ENCODE assay signal across 8 mouse cellular contexts in the genomic region with DNA sequence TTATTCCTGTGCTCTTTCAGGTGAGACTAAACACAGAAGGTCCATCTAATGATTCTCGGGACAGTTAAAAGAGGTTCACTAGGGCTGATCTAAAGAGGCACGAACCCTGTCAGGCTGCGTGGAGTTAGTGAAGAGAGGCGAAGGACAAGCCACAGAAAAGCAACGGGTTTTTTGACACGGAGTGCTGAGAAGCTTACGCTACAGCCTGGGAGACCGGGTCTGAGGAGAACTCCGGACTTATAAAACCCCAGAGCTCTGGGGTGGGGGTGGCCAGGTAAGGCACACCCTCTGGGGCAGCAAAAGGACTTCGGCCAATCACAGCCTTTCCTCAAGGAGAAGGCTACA. TPM values are rescaled to one million over a fixed set of nuclear protein-coding genes. Genes with fewer than 3 reads are reported as not detected.
DNase-seq lines count a peak whose midpoint lies in the region; ATAC-seq and TF ChIP-seq lines count a peak whose summit lies in the region.

No protein-coding gene starts in this region.

- peaks cover 30% of the 10 kb centered on the region for H3K79me2 ChIP-seq in macrophage (ENCODE audit: inconsistent target)

- DNase-seq in heart, postnatal 10 days = no peak
- DNase-seq in ES-E14 (ENCODE audit: low read depth, low spot score) = no peak
- no peak for DNase-seq in forebrain, postnatal 0 days
- no peak for DNase-seq in urinary bladder, postnatal 10 days (ENCODE audit: low spot score)
- no peak for DNase-seq in gastrocnemius, postnatal 36 days

- peak overlapping the region; percentile 50 to 57 for H3K4me3 ChIP-seq in heart, embryonic 14.5 days (ENCODE audit: control insufficient read depth in 1 of 2, insufficient read depth in 1 of 2, low read depth in 1 of 2, low read length in 2 of 2)
- peak overlapping the region; percentile 80 to 84 for H3K4me3 ChIP-seq in ES-E14 (ENCODE audit: insufficient read depth in 1 of 2, low read depth in 1 of 2, low read length in 2 of 2, poor library complexity in 1 of 2, severe bottlenecking in 1 of 2)
- peak overlapping the region; percentile 75 for H3K4me3 ChIP-seq in forebrain, postnatal 0 days (ENCODE audit: low read depth, low read length)
- peak overlapping the region; percentile 80 for H3K4me3 ChIP-seq in macrophage (ENCODE audit: inconsistent target)

- H3K4me1 ChIP-seq in heart, embryonic 14.5 days (ENCODE audit: control insufficient read depth in 2 of 2, insufficient read depth in 2 of 2, low read length in 2 of 2) = peaks cover 12 to 30% of the 10 kb centered on the region in 2 experiments
- peaks cover 0 to 9% of the 10 kb centered on the region in 2 experiments; a peak in 2 of 4 replicates for H3K4me1 ChIP-seq in ES-E14 (ENCODE audit: control insufficient read depth in 2 of 2, insufficient read depth in 2 of 2, low read length in 2 of 2, poor library complexity in 1 of 2)
- H3K4me1 ChIP-seq in forebrain, postnatal 0 days (ENCODE audit: insufficient read depth) = peaks cover 13% of the 10 kb centered on the region; the same call in 1 of the 2 replicates

- no peaks in the 10 kb centered on the region for H3K27me3 ChIP-seq in heart, embryonic 14.5 days (ENCODE audit: control insufficient read depth, insufficient read depth, low read length)
- no peaks in the 10 kb centered on the region for H3K27me3 ChIP-seq in forebrain, postnatal 0 days (ENCODE audit: insufficient read depth, low read length)

- H3K9ac ChIP-seq in heart, embryonic 14.5 days (ENCODE audit: low read length) = peak overlapping the region; percentile 80
- peak overlapping the region; percentile 63 for H3K9ac ChIP-seq in ES-E14 (ENCODE audit: insufficient read depth, low read depth, low read length, poor library complexity, severe bottlenecking)
- H3K9ac ChIP-seq in forebrain, postnatal 0 days = peak overlapping the region; percentile 79

- H3K9me3 ChIP-seq in heart, embryonic 14.5 days (ENCODE audit: control insufficient read depth, low read length) = no peaks in the 10 kb centered on the region
- H3K9me3 ChIP-seq in ES-E14 (ENCODE audit: control insufficient read depth, insufficient read depth, low read depth, low read length) = no peaks in the 10 kb centered on the region
- no peaks in the 10 kb centered on the region for H3K9me3 ChIP-seq in forebrain, postnatal 0 days (ENCODE audit: low read length)

- peak overlapping the region; percentile 98 for H3K4me2 ChIP-seq in heart, embryonic 14.5 days (ENCODE audit: low read length)
- H3K4me2 ChIP-seq in forebrain, postnatal 0 days (ENCODE audit: low read depth) = peak overlapping the region; percentile 73

- H3K27ac ChIP-seq in heart, embryonic 14.5 days (replicated peaks in 1 of 2; ENCODE audit: control insufficient read depth in 1 of 2, insufficient read depth in 1 of 2, low read depth in 2 of 2, low read length in 2 of 2) = peak overlapping the region; percentile 90 to 98
- H3K27ac ChIP-seq in ES-E14 (ENCODE audit: insufficient read depth, low read depth, low read length, poor library complexity, severe bottlenecking) (no peak overlapping the region), macrophage (peak overlapping the region; percentile 45)
- peak overlapping the region; percentile 96 for H3K27ac ChIP-seq in forebrain, postnatal 0 days (ENCODE audit: low read depth, low read length)

- in situ Hi-C loops in ES-E14 (cut with MboI; ENCODE audit: low sequenced_read_pairs in 2 of 2, unreplicated experiment in 2 of 2) = no loop called here

- no peak; the same call in 1 of the 2 replicates for ATAC-seq in heart, embryonic 14.5 days (ENCODE audit: insufficient number of reproducible peaks, insufficient read depth, low FRiP score, low read depth)
- no peak for ATAC-seq in forebrain, postnatal 0 days
- ATAC-seq in megakaryocyte-erythroid progenitor cell, adult 5-6 weeks (replicated peaks; ENCODE audit: low FRiP score, low TSS enrichment, poor library complexity, severe bottlenecking) = no peak

- H3K36me3 ChIP-seq in heart, embryonic 14.5 days (ENCODE audit: control insufficient read depth, insufficient read depth, low read length) = peaks cover 26% of the 10 kb centered on the region
- H3K36me3 ChIP-seq in ES-E14 (ENCODE audit: control insufficient read depth, insufficient read depth, low read length, poor library complexity, severe bottlenecking) = peaks cover 21% of the 10 kb centered on the region
- H3K36me3 ChIP-seq in forebrain, postnatal 0 days (ENCODE audit: insufficient read depth) = peaks cover 15% of the 10 kb centered on the region
- peaks cover 12% of the 10 kb centered on the region; the same call in 1 of the 2 replicates for H3K36me3 ChIP-seq in macrophage (ENCODE audit: inconsistent target)

- no peak for TF ChIP-seq CTCF in forebrain, postnatal 0 days (IDR thresholded peaks at IDR 0.05; ENCODE audit: low read depth)

- under 1% methylated on average over 10 of the region's 10 CpGs for WGBS in heart, embryonic 14.5 days
- WGBS in forebrain, postnatal 0 days = under 1% methylated on average over 10 of the region's 10 CpGs
- 0% methylated on average over 10 of the region's 10 CpGs for WGBS in macrophage (ENCODE audit: missing documents)

- intact Hi-C loops in heart, postnatal 10 days (cut with DNase I) = no loop called here
- intact Hi-C loops in gastrocnemius, postnatal 36 days (cut with DNase I) = no loop called here

RNA-seq across cellular contexts. Expression of a gene that starts 0.4 kb away (rescaled TPM):
- polyA plus RNA-seq in heart, embryonic 14.5 days (2014; fragmentation: Nextera tagmentation; extraction: Ambion mirVana) = 81.7 and 83.8 TPM in 2 replicates
- 10 to 100 TPM; 45.9 to 53.1 TPM for total RNA-seq in heart, postnatal 10 days (2021)
- total RNA-seq in ES-E14 (2012; rRNA removed) = 163 and 184 TPM in 2 replicates
- total RNA-seq in forebrain, postnatal 0 days (2014; rRNA removed) = 87.5 and 94.7 TPM in 2 replicates
- 86.4 and 89.5 TPM in 2 replicates for polyA plus RNA-seq in forebrain, postnatal 0 days (2015; fragmentation: Nextera tagmentation; extraction: Ambion mirVana)
- 100 to 1,000 TPM in 6 of 26 experiments, 10 to 100 TPM in 20; 28.2 to 117 (median 78.1) TPM for total RNA-seq in macrophage (2018; cell fraction: chromatin; rRNA removed)
- total RNA-seq in macrophage (2018; cell fraction: cytosol; rRNA removed) = 10 to 100 TPM; 16.6 to 35.0 (median 25.0) TPM
- total RNA-seq in macrophage (2018; cell fraction: nucleus; rRNA removed) = 10 to 100 TPM; 32.4 to 69.6 (median 49.7) TPM
- 12.9 to 30.0 TPM (median 24.7 TPM) in 3 replicates for polyA plus RNA-seq in macrophage (2018)
- 37.4 and 40.7 TPM in 2 replicates for total RNA-seq in megakaryocyte-erythroid progenitor cell, adult 5-6 weeks (2014; fragmentation: Nextera tagmentation)
- total RNA-seq in megakaryocyte-erythroid progenitor cell, adult 5-6 weeks (2017) = 17.0 and 19.7 TPM in 2 replicates
- total RNA-seq in gastrocnemius, postnatal 36 days (2021) = 10 to 100 TPM; 33.0 to 33.4 TPM

RNA-seq across cellular contexts. Expression of a gene that starts 0.7 kb away (rescaled TPM):
- polyA plus RNA-seq in heart, embryonic 14.5 days (2014; fragmentation: Nextera tagmentation; extraction: Ambion mirVana) = 10.4 and 10.7 TPM in 2 replicates
- 1 to 10 TPM; 5.1 to 5.2 TPM for total RNA-seq in heart, postnatal 10 days (2021)
- 18.1 and 25.4 TPM in 2 replicates for total RNA-seq in ES-E14 (2012; rRNA removed)
- total RNA-seq in forebrain, postnatal 0 days (2014; rRNA removed) = 75.0 and 88.9 TPM in 2 replicates
- 29.6 and 39.4 TPM in 2 replicates for polyA plus RNA-seq in forebrain, postnatal 0 days (2015; fragmentation: Nextera tagmentation; extraction: Ambion mirVana)
- total RNA-seq in macrophage (2018; cell fraction: chromatin; rRNA removed) = 10 to 100 TPM in 17 of 26 experiments, 1 to 10 TPM in 9; 1.8 to 34.0 (median 13.6) TPM
- 1 to 10 TPM; 1.7 to 7.0 (median 5.0) TPM for total RNA-seq in macrophage (2018; cell fraction: cytosol; rRNA removed)
- total RNA-seq in macrophage (2018; cell fraction: nucleus; rRNA removed) = 10 to 100 TPM in 11 of 26 experiments, 1 to 10 TPM in 15; 2.0 to 26.8 (median 9.3) TPM
- 4.7 to 7.1 TPM (median 5.2 TPM) in 3 replicates for polyA plus RNA-seq in macrophage (2018)
- 0.39 TPM in 1 of 2 replicates, not detected in the other for total RNA-seq in megakaryocyte-erythroid progenitor cell, adult 5-6 weeks (2014; fragmentation: Nextera tagmentation)
- total RNA-seq in megakaryocyte-erythroid progenitor cell, adult 5-6 weeks (2017) = 0.14 and 0.15 TPM in 2 replicates
- 1 to 10 TPM; 1.6 to 1.9 TPM for total RNA-seq in gastrocnemius, postnatal 36 days (2021)

RNA-seq across cellular contexts. Expression of a gene that starts 7.1 kb away (rescaled TPM):
- polyA plus RNA-seq in heart, embryonic 14.5 days (2014; fragmentation: Nextera tagmentation; extraction: Ambion mirVana) = 1.4 and 2.1 TPM in 2 replicates
- total RNA-seq in heart, postnatal 10 days (2021) = 1 to 10 TPM; 1.4 to 3.8 TPM
- total RNA-seq in ES-E14 (2012; rRNA removed) = 1.9 and 2.6 TPM in 2 replicates
- 2.5 and 3.1 TPM in 2 replicates for total RNA-seq in forebrain, postnatal 0 days (2014; rRNA removed)
- 1.5 and 1.7 TPM in 2 replicates for polyA plus RNA-seq in forebrain, postnatal 0 days (2015; fragmentation: Nextera tagmentation; extraction: Ambion mirVana)
- total RNA-seq in macrophage (2018; cell fraction: chromatin; rRNA removed) = 10 to 100 TPM in 21 of 26 experiments, 1 to 10 TPM in 5; 2.7 to 23.6 (median 14.7) TPM
- total RNA-seq in macrophage (2018; cell fraction: cytosol; rRNA removed) = 1 to 10 TPM in 4 of 26 experiments, under 1 TPM in 13, not detected in 9; 0.22 to 1.8 (median 0.51) TPM
- total RNA-seq in macrophage (2018; cell fraction: nucleus; rRNA removed) = 10 to 100 TPM in 16 of 26 experiments, 1 to 10 TPM in 10; 2.9 to 26.2 (median 12.6) TPM
- 0.41 to 1.8 TPM (median 1.0 TPM) in 3 replicates for polyA plus RNA-seq in macrophage (2018)
- total RNA-seq in megakaryocyte-erythroid progenitor cell, adult 5-6 weeks (2014; fragmentation: Nextera tagmentation) = 5.1 and 8.2 TPM in 2 replicates
- total RNA-seq in megakaryocyte-erythroid progenitor cell, adult 5-6 weeks (2017) = 0.89 and 3.4 TPM in 2 replicates
- 1 to 10 TPM; 1.3 to 2.1 TPM for total RNA-seq in gastrocnemius, postnatal 36 days (2021)

RNA-seq across cellular contexts. Expression of a gene that starts 14.1 kb away (rescaled TPM):
- 4.2 TPM in 1 of 2 replicates, not detected in the other for polyA plus RNA-seq in heart, embryonic 14.5 days (2014; fragmentation: Nextera tagmentation; extraction: Ambion mirVana)
- total RNA-seq in heart, postnatal 10 days (2021) = 1 to 10 TPM in 1 of 2 experiments, not detected in 1; 3.6 TPM
- total RNA-seq in ES-E14 (2012; rRNA removed) = not detected in 2 replicates
- total RNA-seq in forebrain, postnatal 0 days (2014; rRNA removed) = not detected in 2 replicates
- polyA plus RNA-seq in forebrain, postnatal 0 days (2015; fragmentation: Nextera tagmentation; extraction: Ambion mirVana) = 3.7 and 4.2 TPM in 2 replicates
- total RNA-seq in macrophage (2018; cell fraction: chromatin; rRNA removed) = not detected
- total RNA-seq in macrophage (2018; cell fraction: cytosol; rRNA removed) = not detected
- total RNA-seq in macrophage (2018; cell fraction: nucleus; rRNA removed) = not detected
- not detected in 3 replicates for polyA plus RNA-seq in macrophage (2018)
- not detected in 2 replicates for total RNA-seq in megakaryocyte-erythroid progenitor cell, adult 5-6 weeks (2014; fragmentation: Nextera tagmentation)
- not detected in 2 replicates for total RNA-seq in megakaryocyte-erythroid progenitor cell, adult 5-6 weeks (2017)
- not detected for total RNA-seq in gastrocnemius, postnatal 36 days (2021)

RNA-seq across cellular contexts. Expression of a gene that starts 47.3 kb away (rescaled TPM):
- polyA plus RNA-seq in heart, embryonic 14.5 days (2014; fragmentation: Nextera tagmentation; extraction: Ambion mirVana) = 184 and 194 TPM in 2 replicates
- total RNA-seq in heart, postnatal 10 days (2021) = 100 to 1,000 TPM; 547 to 592 TPM
- total RNA-seq in ES-E14 (2012; rRNA removed) = 206 and 377 TPM in 2 replicates
- 134 and 154 TPM in 2 replicates for total RNA-seq in forebrain, postnatal 0 days (2014; rRNA removed)
- polyA plus RNA-seq in forebrain, postnatal 0 days (2015; fragmentation: Nextera tagmentation; extraction: Ambion mirVana) = 102 and 103 TPM in 2 replicates
- 100 to 1,000 TPM; 282 to 698 (median 421) TPM for total RNA-seq in macrophage (2018; cell fraction: chromatin; rRNA removed)
- total RNA-seq in macrophage (2018; cell fraction: cytosol; rRNA removed) = 100 to 1,000 TPM; 519 to 726 (median 593) TPM
- 100 to 1,000 TPM; 274 to 476 (median 355) TPM for total RNA-seq in macrophage (2018; cell fraction: nucleus; rRNA removed)
- 469 to 548 TPM (median 534 TPM) in 3 replicates for polyA plus RNA-seq in macrophage (2018)
- 749 and 832 TPM in 2 replicates for total RNA-seq in megakaryocyte-erythroid progenitor cell, adult 5-6 weeks (2014; fragmentation: Nextera tagmentation)
- total RNA-seq in megakaryocyte-erythroid progenitor cell, adult 5-6 weeks (2017) = 152 and 207 TPM in 2 replicates
- 100 to 1,000 TPM; 350 to 411 TPM for total RNA-seq in gastrocnemius, postnatal 36 days (2021)
